Mouse (Mus musculus) neural tube, embryonic 15.5 days (tissue): ENCODE results near the gene Sdad1. TPM values are rescaled to one million over a fixed set of nuclear protein-coding genes. Genes with fewer than 3 reads are reported as not detected.

Source experiments
- ATAC-seq: fragments of 200-750 bp; cut with Nextera tagmentation; 2 replicates; pipeline ENCODE4 v1.8.0; 2017; ENCODE audit warnings: mild to moderate bottlenecking, moderate TSS enrichment, moderate library complexity; ENCODE audit not compliant: low FRiP score
- H3K27ac ChIP-seq: fragments of 300-500 bp; sonication (generic); replicated peaks from 2 replicates; pipeline ENCODE4 v1.5.1; 2015; ENCODE audit warnings: mild to moderate bottlenecking, inconsistent platforms
- H3K27me3 ChIP-seq: fragments of 300-500 bp; sonication (generic); replicated peaks from 2 replicates; pipeline ENCODE4 v1.6.1; 2015; ENCODE audit warnings: inconsistent platforms
- H3K36me3 ChIP-seq: fragments of 300-500 bp; sonication (generic); 2 replicates; pipeline ENCODE4 v1.6.1; 2015; ENCODE audit warnings: inconsistent platforms
- H3K4me1 ChIP-seq: fragments of 300-500 bp; sonication (generic); 2 replicates; pipeline ENCODE4 v1.6.1; 2015; ENCODE audit warnings: inconsistent platforms
- H3K4me2 ChIP-seq: fragments of 300-500 bp; sonication (generic); 2 replicates; pipeline ENCODE4 v1.6.1; 2015; ENCODE audit warnings: inconsistent platforms, mild to moderate bottlenecking, moderate library complexity
- H3K4me3 ChIP-seq: fragments of 300-500 bp; sonication (generic); replicated peaks from 2 replicates; pipeline ENCODE4 v1.5.1; 2015; ENCODE audit warnings: mild to moderate bottlenecking, inconsistent platforms
- H3K9ac ChIP-seq: fragments of 300-500 bp; sonication (generic); replicated peaks from 2 replicates; pipeline ENCODE4 v1.6.1; 2015; ENCODE audit warnings: mild to moderate bottlenecking, inconsistent platforms
- H3K9me3 ChIP-seq: fragments of 300-500 bp; sonication (generic); replicated peaks from 2 replicates; pipeline ENCODE4 v1.6.1; 2016; ENCODE audit warnings: inconsistent platforms
- WGBS: fragments of 180-500 bp; shearing (Covaris S2); methylation state at CpG from one replicate; pipeline ENCODE4 v1.1.7; 2015; ENCODE audit warnings: mixed read lengths; 5-methylcytosine and 5-hydroxymethylcytosine counted together
- polyA plus RNA-seq: library from polyadenylated mRNA; unstranded; fragments of >200 nt; fragmentation: Nextera tagmentation; extraction: Ambion mirVana; gene quantifications from 2 replicates; pipeline ENCODE4 v1.2.1, GENCODE M21; 2015

Sdad1 gene
- polyA plus RNA-seq, 1 experiment from 2014 or later = 27.8 TPM

DNA sequence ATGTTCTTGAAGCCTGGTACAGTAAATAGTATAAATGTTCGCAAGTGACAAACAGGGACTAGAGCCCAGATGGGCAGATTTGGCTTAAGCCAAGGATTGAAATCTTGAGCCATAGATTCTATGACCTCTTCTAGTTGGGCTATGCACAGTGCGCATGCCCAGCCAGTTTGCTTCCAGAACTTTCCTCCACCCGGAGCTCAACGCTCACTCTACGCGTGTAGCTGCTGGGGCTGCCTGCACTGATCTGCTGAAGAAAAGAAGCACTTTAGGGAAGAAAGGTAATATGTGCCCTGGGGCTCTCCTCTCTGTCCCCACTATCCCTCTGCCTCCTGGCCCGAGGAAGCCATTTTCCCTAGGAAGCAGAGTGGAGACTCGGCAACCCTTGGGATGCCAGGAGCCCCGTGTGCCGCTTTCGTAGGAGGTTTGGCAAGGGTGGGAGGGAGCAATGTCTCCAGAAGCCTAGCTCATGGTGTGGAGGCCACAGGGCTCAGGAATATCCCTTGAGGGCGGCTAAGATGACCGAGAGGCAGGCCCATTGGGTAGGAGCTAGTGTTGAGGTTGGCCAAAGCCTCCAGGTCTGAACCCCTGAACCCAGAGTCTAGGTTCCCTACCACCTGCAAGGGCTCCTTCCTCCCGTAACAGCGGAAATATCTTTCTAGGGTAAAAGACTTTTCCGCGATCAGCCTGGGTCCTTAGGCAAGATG, 21.5 kb upstream of the Sdad1 start, which contains the start of gene Art3:
Gene Art3, plus strand, starts transcription at position 193 of the 704 bp plus-strand sequence.
- 96% methylated on average over 17 of the region's 17 CpGs for WGBS
- Histone ChIP-seq H3K9ac (no peak within 1 kb of the TSS), H3K36me3 (no peaks in the 10 kb centered on the region), H3K9me3 (no peaks in the 10 kb centered on the region), H3K27ac (0 out of 2 replicates have a peak within 1 kb of the TSS, but pooled peaks have one; percentile 23), H3K27me3 (no peaks in the 10 kb centered on the region), H3K4me1 (no peaks in the 10 kb centered on the region), H3K4me2 (peak within 1 kb of the TSS; percentile 15; the same call in 1 of the 2 replicates), H3K4me3 (no peak within 1 kb of the TSS)
- ATAC-seq = no peak; the same call in 1 of the 2 replicates

DNA sequence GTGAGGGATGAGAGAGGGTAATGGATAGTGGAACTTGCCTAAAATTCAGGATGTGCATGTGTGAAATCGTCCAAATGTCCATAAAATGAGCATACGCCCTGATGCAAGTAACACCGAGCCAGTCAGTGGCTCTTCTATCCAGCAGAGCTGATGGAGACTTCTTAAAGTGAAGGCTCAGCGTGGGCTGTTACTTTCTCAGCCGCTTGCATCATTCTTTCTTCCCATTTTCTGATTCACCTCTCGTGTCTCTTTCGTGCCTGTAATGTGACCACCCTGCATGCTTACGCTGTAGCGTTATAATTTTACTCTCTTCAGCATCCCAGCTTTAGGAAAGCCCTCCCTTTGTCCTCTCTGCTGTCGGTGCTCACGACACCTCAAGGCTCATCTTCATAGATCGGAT, 20.8 kb upstream of the Sdad1 start:
- no peak overlapping the region for H3K27ac ChIP-seq
- no peaks in the 10 kb centered on the region for H3K36me3 ChIP-seq
- ATAC-seq = no peak
- H3K9me3 ChIP-seq = no peaks in the 10 kb centered on the region
- H3K4me3 ChIP-seq = no peak overlapping the region
- H3K4me1 ChIP-seq = no peaks in the 10 kb centered on the region
- no peaks in the 10 kb centered on the region for H3K27me3 ChIP-seq
- no peak overlapping the region for H3K4me2 ChIP-seq
- H3K9ac ChIP-seq = no peak overlapping the region
- 88% methylated on average over 12 of the region's 12 CpGs for WGBS

DNA sequence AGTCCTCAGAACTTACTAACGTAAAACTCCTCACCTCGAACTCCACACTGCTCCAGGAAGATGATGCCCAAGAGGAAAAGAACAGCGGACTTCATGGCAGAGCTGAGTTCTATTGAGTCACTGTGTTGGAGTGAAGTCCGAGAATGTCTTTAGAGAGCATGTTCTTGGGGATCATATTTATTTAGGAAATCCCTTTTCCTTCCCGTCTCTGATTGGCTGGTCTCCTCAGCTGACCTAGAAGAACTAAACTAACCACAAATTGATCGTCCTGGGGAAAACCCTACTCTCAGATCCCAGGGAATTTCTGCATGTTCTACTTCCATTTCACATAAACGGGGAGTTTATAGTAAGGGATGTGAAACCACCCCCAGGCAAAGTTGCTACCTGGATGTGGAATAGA, 17.6 kb upstream of the Sdad1 start, which contains the start of gene Cxcl9:
Gene Cxcl9, minus strand, starts transcription at position 151 of the 400 bp plus-strand sequence.
- no peaks in the 10 kb centered on the region for H3K36me3 ChIP-seq
- H3K4me3 ChIP-seq = no peak within 1 kb of the TSS
- no peaks in the 10 kb centered on the region for H3K27me3 ChIP-seq
- no peak for ATAC-seq
- H3K9ac ChIP-seq = no peak within 1 kb of the TSS
- no peaks in the 10 kb centered on the region for H3K9me3 ChIP-seq
- no peak within 1 kb of the TSS for H3K27ac ChIP-seq
- H3K4me1 ChIP-seq = no peaks in the 10 kb centered on the region
- H3K4me2 ChIP-seq = no peak within 1 kb of the TSS
- WGBS = 89% methylated on average over 7 of the region's 7 CpGs

DNA sequence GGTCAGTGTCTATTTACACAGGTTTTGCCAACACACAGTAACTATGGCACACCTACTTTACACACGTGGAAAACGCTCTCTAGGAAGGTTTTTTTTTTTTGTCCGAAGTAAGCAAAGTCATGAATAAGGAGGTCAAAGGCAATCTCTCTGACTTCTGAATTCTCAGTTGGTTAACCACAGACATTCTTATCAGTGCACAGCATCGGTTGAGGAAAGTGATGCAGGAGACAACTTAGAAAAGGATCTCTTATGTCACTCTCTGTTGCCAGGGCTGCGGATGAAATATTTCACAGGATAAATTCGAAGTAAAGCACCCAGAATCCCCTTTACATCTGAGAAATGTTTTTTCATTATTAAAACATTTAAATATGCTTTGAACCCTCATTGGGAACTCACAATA, 17.1 kb upstream of the Sdad1 start:
- no peak overlapping the region for H3K27ac ChIP-seq
- 87% methylated on average over 6 of the region's 6 CpGs for WGBS
- no peaks in the 10 kb centered on the region for H3K36me3 ChIP-seq
- ATAC-seq = no peak
- H3K4me3 ChIP-seq = no peak overlapping the region
- H3K9ac ChIP-seq = no peak overlapping the region
- H3K4me1 ChIP-seq = no peaks in the 10 kb centered on the region
- no peaks in the 10 kb centered on the region for H3K9me3 ChIP-seq
- H3K27me3 ChIP-seq = no peaks in the 10 kb centered on the region
- no peak overlapping the region for H3K4me2 ChIP-seq

GRCm38 (mm10) chr5:92323264-92323663, 13.0 kb upstream of the Sdad1 start:
- Histone ChIP-seq H3K4me2 (no peak overlapping the region), H3K9me3 (no peaks in the 10 kb centered on the region), H3K4me1 (no peaks in the 10 kb centered on the region), H3K9ac (no peak overlapping the region), H3K27me3 (no peaks in the 10 kb centered on the region), H3K36me3 (no peaks in the 10 kb centered on the region), H3K27ac (no peak overlapping the region), H3K4me3 (no peak overlapping the region)
- WGBS = 85% methylated on average over 5 of the region's 5 CpGs
- ATAC-seq = no peak

DNA sequence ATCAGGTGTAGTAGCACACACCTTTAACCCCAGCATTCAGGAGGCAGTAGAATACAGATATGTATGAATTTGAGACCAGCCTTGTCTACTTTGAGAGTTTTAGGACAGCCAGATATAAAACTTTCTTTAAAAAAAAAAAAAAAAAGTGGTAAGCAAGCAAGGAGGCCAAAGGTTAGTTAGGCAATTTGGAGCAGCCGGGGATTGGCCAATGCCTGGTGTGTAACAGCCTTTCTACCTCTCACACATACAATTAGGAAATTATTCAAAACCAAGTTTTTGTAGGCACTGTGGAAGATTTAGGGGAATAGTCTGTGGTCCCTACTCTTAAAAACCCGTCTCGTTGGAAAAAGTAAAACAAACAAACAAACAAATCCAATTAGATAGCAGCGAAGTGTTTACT, 12.3 kb upstream of the Sdad1 start:
- no peaks in the 10 kb centered on the region for H3K4me1 ChIP-seq
- H3K27ac ChIP-seq = no peak overlapping the region
- no peak overlapping the region for H3K9ac ChIP-seq
- H3K4me3 ChIP-seq = no peak overlapping the region
- 91% methylated on average over 4 of the region's 4 CpGs for WGBS
- no peaks in the 10 kb centered on the region for H3K27me3 ChIP-seq
- H3K4me2 ChIP-seq = no peak overlapping the region
- no peak for ATAC-seq
- no peaks in the 10 kb centered on the region for H3K36me3 ChIP-seq
- H3K9me3 ChIP-seq = no peaks in the 10 kb centered on the region

DNA sequence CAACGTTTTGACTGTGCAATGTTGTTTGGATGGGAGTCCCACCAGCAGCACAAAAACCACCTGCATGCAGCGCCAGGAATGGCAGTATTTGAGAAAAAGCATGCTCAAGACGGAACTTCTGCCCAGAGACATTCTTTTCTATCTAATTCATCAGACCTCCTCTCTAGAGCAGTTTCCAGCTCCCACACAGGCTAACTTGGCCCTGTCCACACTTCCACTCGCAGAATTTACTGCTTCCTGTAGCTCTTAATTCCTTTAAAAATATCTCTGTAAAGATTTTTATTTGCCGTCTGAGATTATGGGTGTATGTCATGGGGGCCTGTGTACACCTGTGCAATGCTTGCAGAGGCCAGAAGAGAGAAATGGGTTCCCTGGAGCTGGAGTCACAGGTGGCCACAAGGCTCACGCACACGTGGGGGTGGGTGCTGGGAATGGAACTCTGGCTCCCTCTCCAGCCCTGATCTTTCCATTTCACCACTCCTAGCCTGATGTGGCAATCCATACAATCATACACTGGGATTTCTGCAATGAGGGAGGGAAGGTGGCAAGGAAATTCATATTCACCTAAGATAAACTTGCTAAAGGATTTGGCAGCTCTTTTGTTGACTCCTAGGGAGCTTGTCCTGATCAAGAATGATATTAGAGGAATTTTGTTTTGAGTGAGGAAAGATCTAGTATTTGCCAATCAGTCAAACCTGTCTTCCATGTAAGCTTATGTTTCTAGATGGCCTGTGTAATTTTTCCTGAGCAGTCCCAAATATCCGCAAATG, 11.5 kb upstream of the Sdad1 start:
- Histone ChIP-seq H3K9ac (no peak overlapping the region), H3K9me3 (no peaks in the 10 kb centered on the region), H3K4me3 (no peak overlapping the region), H3K36me3 (no peaks in the 10 kb centered on the region), H3K27me3 (no peaks in the 10 kb centered on the region), H3K4me1 (no peaks in the 10 kb centered on the region), H3K27ac (no peak overlapping the region), H3K4me2 (no peak overlapping the region)
- no peak for ATAC-seq
- WGBS = 71% methylated on average over 8 of the region's 8 CpGs

- Histone ChIP-seq H3K36me3 (no peaks in the 10 kb centered on the region), H3K9me3 (no peaks in the 10 kb centered on the region), H3K9ac (no peak overlapping the region), H3K4me2 (no peak overlapping the region), H3K4me3 (no peak overlapping the region), H3K27me3 (no peaks in the 10 kb centered on the region), H3K27ac (no peak overlapping the region), H3K4me1 (no peaks in the 10 kb centered on the region)
- WGBS = 88% methylated on average over 14 of the region's 14 CpGs
- ATAC-seq = no peak
These were observed 8.3 kb upstream of the Sdad1 start for GRCm38 (mm10) chr5:92318596-92318995.

DNA sequence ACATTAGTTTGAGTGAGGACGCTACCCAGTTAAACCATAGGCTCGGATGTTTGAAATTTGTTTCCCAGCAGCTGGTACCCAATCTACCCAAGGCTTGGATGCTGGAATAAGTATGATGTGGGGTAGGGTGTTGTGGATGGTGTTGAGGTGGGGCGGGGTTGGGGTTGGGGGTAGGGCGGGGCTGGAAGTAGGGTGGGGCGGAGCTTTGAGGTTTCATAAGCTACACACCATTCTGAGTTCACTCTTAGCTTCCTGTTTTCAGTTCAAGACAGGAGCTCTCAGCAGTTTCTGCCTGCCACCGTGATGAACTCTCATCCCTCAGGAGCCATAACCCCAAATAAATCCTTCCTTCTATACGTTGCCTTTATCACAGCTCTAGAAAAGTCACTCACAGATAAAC, 7.8 kb upstream of the Sdad1 start:
- Histone ChIP-seq H3K9me3 (no peaks in the 10 kb centered on the region), H3K9ac (no peak overlapping the region), H3K4me3 (no peak overlapping the region), H3K4me2 (no peak overlapping the region), H3K27ac (no peak overlapping the region), H3K27me3 (no peaks in the 10 kb centered on the region), H3K36me3 (no peaks in the 10 kb centered on the region), H3K4me1 (no peaks in the 10 kb centered on the region)
- 79% methylated on average over 7 of the region's 7 CpGs for WGBS
- no peak for ATAC-seq

DNA sequence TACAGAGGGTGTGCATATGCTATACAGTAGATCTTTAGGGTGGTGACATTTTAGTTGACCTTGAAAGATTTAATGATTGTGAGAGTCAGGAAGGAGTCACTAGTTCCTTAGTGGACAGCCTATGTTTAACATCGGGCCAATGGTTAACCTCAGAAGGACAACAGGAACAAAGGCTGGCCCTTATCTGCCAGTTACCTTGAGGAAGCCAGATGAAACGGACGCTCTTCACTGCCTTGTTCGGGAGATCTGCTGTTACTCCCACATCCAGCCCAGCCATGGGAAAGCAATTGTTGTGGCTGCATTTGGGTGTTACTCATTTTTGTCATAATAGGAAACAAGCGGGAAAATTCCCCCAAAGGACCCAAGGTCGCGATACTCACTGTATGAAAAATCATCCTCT, 3.5 kb upstream of the Sdad1 start:
- Histone ChIP-seq H3K4me3 (no peak overlapping the region), H3K27ac (no peak overlapping the region), H3K36me3 (no peaks in the 10 kb centered on the region), H3K4me2 (no peak overlapping the region), H3K4me1 (peaks cover 14% of the 10 kb centered on the region), H3K9me3 (no peaks in the 10 kb centered on the region), H3K9ac (no peak overlapping the region), H3K27me3 (no peaks in the 10 kb centered on the region)
- 79% methylated on average over 7 of the region's 7 CpGs for WGBS
- ATAC-seq = no peak

- Histone ChIP-seq H3K27ac (no peak overlapping the region), H3K4me3 (no peak overlapping the region), H3K9ac (no peak overlapping the region), H3K4me1 (peaks cover 21% of the 10 kb centered on the region), H3K4me2 (peak overlapping the region; percentile 24; the same call in 1 of the 2 replicates), H3K27me3 (no peaks in the 10 kb centered on the region), H3K9me3 (no peaks in the 10 kb centered on the region), H3K36me3 (no peaks in the 10 kb centered on the region)
- WGBS = 15% methylated on average over 13 of the region's 13 CpGs
- no peak for ATAC-seq
These were observed 1.9 kb upstream of the Sdad1 start for GRCm38 (mm10) chr5:92312046-92312715.
